Mouse (Mus musculus): ENCODE measurements around the gene Gm10665.
"Not testable (repeated sequence)": the region's sequence is repeated elsewhere in the genome, so short reads cannot be mapped to it uniquely, and the experiment has no call there.

Gene Gm10665

GRCm38 (mm10) chr7:22463975-22464374 lies at the start of gene Gm10665:
Gm10665 (minus strand) TSS chr7:22464075.
- not testable (repeated sequence) for DNase-seq

- not testable (repeated sequence) for DNase-seq
These were observed 35.7 kb upstream of the Gm10665 start, which contains the start of gene Vmn1r151 for GRCm38 (mm10) chr7:22499578-22499977. Vmn1r151 (minus strand) TSS chr7:22499678.

GRCm38 (mm10) chr7:22438129-22438528 lies 25.7 kb downstream of the Gm10665 start, which contains the start of gene Vmn1r149:
Vmn1r149 (minus strand) TSS chr7:22438229.
- DNase-seq: not testable (repeated sequence)

- DNase-seq: not testable (repeated sequence)
These were observed 50.6 kb downstream of the Gm10665 start, which contains the start of gene Vmn1r148 for GRCm38 (mm10) chr7:22413283-22413682. Vmn1r148 (plus strand) TSS chr7:22413583.
